Mouse (Mus musculus) lung, postnatal 0 days (tissue): ENCODE measurements around the gene Retreg1.

Source experiments
- CTCF ChIP-seq: IDR thresholded peaks from 2 replicates; pipeline ENCODE4 v1.5.1; 2016; ENCODE audit warnings: antibody characterized with exemption, mild to moderate bottlenecking
- EP300 ChIP-seq: IDR thresholded peaks from 2 replicates; pipeline ENCODE4 v1.6.1; 2016; ENCODE audit warnings: antibody characterized with exemption, mild to moderate bottlenecking, control low read depth

DNA sequence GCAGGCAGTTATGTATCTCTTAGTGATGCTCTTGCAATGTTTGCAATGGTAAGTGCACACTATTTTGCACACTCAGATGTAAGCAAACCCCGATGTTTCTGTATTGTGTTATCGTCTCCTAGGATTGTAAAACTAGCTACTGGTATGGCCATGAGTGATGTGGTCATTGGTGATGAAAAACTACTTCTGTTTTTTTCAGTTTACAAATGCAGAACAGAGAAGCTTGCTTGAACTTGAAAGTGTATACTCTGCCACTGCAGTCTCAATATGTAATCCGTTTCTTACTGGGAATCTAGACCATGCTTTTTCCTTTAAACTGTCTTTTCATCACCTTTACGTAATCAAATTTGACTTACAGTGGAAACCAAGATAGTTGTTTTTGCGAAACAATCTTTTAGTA lies 129.8 kb downstream of the Retreg1 start:
- TF ChIP-seq EP300 = no peak
- TF ChIP-seq CTCF = no peak
